Mouse (Mus musculus) skeletal muscle tissue, adult 2 months (tissue): ENCODE data around the gene Eefsec.

ENCODE experiments used
- DNase-seq: peaks from one replicate; pipeline ENCODE4 v3.0.0-alpha.2; 2012; ENCODE audit warnings: low read depth, low spot score

The Eefsec gene

GRCm38 (mm10) chr6:88343485-88344450 lies 102.6 kb downstream of the Eefsec start:
- DNase-seq, result peak; percentile 57

GRCm38 (mm10) chr6:88342965-88343364 lies 103.4 kb downstream of the Eefsec start:
- DNase-seq, result no peak

- no peak for DNase-seq
Measured at GRCm38 (mm10) chr6:88341182-88341581, 105.2 kb downstream of the Eefsec start.

GRCm38 (mm10) chr6:88340761-88341160 lies 105.6 kb downstream of the Eefsec start:
- DNase-seq, result no peak

- DNase-seq, result no peak
Measured at GRCm38 (mm10) chr6:88329336-88329735, 117.0 kb downstream of the Eefsec start.

- DNase-seq, result no peak
Measured at GRCm38 (mm10) chr6:88321879-88322278, 124.5 kb downstream of the Eefsec start.

GRCm38 (mm10) chr6:88321253-88321652 lies 125.1 kb downstream of the Eefsec start:
- no peak for DNase-seq

GRCm38 (mm10) chr6:88319735-88320134 lies 126.6 kb downstream of the Eefsec start:
- DNase-seq, result no peak

- DNase-seq, result no peak
Measured at GRCm38 (mm10) chr6:88315295-88315694, 131.0 kb downstream of the Eefsec start.

- no peak for DNase-seq
Measured at GRCm38 (mm10) chr6:88313937-88314336, 132.4 kb downstream of the Eefsec start.

GRCm38 (mm10) chr6:88311593-88311992 lies 134.7 kb downstream of the Eefsec start:
- DNase-seq, result no peak

- DNase-seq, result no peak
Measured at GRCm38 (mm10) chr6:88306100-88306746, 140.1 kb downstream of the Eefsec start.

- DNase-seq, result no peak
Measured at GRCm38 (mm10) chr6:88301234-88301633, 145.1 kb downstream of the Eefsec start.

GRCm38 (mm10) chr6:88299491-88299890 lies 146.8 kb downstream of the Eefsec start:
- DNase-seq, result no peak

- no peak for DNase-seq
Measured at GRCm38 (mm10) chr6:88292274-88292909, 153.9 kb downstream of the Eefsec start.

- peak; percentile 58 for DNase-seq
Measured at GRCm38 (mm10) chr6:88290129-88290766, 156.1 kb downstream of the Eefsec start.

GRCm38 (mm10) chr6:88278141-88278540 lies 168.2 kb downstream of the Eefsec start:
- no peak for DNase-seq

- no peak for DNase-seq
Measured at GRCm38 (mm10) chr6:88277242-88277641, 169.1 kb downstream of the Eefsec start.

GRCm38 (mm10) chr6:88276221-88276620 lies 170.1 kb downstream of the Eefsec start:
- DNase-seq, result no peak

GRCm38 (mm10) chr6:88274623-88275022 lies 171.7 kb downstream of the Eefsec start:
- DNase-seq, result no peak

- no peak for DNase-seq
Measured at GRCm38 (mm10) chr6:88267970-88268369, 178.4 kb downstream of the Eefsec start.

- no peak for DNase-seq
Measured at GRCm38 (mm10) chr6:88267068-88267467, 179.3 kb downstream of the Eefsec start.
